Mouse (Mus musculus) left cerebral cortex, adult 11 months (tissue): ENCODE results near the gene Mylk.
A peak's percentile ranks its signal among the peaks of the same experiment; 100 is the strongest.

Experiments
- DNase-seq: peaks from one replicate; pipeline ENCODE4 v3.0.0; 2022; ENCODE audit warnings: low spot score

The Mylk gene

DNA sequence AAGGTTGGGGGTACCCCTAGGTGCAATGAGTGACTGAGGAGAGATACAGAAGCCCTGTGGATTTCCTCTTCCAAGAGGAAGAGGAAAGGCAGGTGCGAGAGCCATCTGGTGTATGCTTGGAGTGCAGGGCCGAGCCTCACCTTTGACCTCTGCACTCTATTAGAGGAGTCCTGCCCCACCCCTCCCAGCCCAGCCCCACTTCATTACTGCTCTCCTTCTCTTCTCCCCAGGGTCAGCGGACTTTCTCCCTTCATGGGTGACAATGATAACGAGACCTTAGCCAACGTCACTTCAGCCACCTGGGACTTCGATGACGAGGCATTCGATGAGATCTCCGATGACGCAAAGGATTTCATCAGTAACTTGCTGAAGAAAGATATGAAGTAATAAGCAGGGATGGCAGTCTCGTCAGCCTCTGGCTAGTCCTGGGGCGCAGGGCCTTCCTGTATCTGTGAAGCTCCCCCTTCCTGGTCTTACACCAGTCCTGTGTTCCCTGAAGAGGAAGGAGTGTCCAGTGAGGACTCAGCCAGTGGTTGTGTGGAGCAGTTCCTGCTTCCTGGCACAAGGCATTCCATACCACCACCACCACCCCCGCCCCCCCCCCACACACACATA lies 241.3 kb downstream of the Mylk start:
- DNase-seq: no peak

DNA sequence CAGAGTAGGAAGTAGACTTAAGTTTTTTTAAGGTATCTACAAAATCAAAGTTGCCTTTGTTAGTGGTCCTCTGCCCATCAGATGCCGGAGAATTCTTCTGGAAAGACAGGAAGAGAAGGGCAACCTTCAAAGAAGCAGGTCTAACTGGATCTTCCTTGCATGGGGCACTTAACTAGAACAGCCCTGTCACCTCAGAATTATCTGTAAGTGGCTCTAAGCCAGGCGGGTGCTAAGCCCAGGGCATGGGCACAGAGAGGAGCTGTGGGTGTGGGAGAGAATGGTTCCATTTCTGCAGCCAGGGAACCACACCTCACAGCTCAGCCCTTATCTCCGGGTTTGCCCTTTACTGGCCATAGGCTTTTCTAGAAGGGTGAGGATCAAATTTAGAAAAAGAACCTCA lies 246.4 kb downstream of the Mylk start:
- no peak for DNase-seq

- no peak for DNase-seq
Observed at GRCm38 (mm10) chr16:34992854-34993253, 247.8 kb downstream of the Mylk start.

- DNase-seq: no peak
Observed at GRCm38 (mm10) chr16:34993694-34994330, 248.8 kb downstream of the Mylk start.

- no peak for DNase-seq
Observed at GRCm38 (mm10) chr16:34994641-34995141, 249.7 kb downstream of the Mylk start.

GRCm38 (mm10) chr16:34996133-34996532 lies 251.1 kb downstream of the Mylk start:
- DNase-seq: peak; percentile 78

DNA sequence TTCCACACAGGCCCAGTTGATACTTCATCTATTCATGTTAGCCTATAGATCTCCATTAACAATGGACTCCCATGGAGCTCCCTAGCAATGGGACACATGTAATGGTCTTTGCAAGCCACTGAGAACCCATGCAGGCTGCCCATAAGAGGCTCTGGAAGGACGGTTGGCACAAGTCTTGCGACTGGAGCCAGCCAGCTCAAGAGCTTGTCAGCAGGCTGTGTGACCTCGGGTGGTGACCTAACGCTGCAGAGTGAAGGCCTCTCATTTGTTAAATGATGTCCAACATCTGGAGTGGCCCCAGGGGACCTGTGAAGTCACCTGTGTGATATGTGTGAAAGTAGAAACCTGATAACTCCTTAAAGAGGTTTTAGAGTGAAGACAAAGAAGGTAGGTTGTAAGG lies 252.0 kb downstream of the Mylk start:
- no peak for DNase-seq

GRCm38 (mm10) chr16:34997576-34997975 lies 252.6 kb downstream of the Mylk start:
- DNase-seq: no peak

GRCm38 (mm10) chr16:34999016-34999415 lies 254.0 kb downstream of the Mylk start:
- no peak for DNase-seq

DNA sequence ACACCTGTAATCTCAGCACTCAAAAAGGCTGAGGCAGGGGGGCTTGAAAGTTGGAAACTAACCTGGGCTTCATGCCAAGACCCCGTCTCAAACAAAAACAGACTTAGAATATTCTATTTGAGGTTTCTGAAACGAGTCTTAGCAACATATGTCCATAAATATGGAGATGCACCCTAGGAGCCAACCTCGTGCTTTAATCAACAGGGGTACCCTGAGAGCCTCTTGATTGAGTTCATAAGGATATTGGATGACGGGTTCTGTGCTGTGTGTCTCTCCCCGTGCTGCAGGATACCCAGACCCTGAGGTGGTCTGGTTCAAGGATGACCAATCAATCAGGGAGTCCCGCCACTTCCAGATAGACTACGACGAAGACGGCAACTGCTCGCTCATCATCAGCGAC lies 255.0 kb downstream of the Mylk start:
- DNase-seq: no peak

GRCm38 (mm10) chr16:35000923-35001560 lies 256.0 kb downstream of the Mylk start:
- no peak for DNase-seq

GRCm38 (mm10) chr16:35004356-35004755 lies 259.3 kb downstream of the Mylk start:
- DNase-seq: no peak

DNA sequence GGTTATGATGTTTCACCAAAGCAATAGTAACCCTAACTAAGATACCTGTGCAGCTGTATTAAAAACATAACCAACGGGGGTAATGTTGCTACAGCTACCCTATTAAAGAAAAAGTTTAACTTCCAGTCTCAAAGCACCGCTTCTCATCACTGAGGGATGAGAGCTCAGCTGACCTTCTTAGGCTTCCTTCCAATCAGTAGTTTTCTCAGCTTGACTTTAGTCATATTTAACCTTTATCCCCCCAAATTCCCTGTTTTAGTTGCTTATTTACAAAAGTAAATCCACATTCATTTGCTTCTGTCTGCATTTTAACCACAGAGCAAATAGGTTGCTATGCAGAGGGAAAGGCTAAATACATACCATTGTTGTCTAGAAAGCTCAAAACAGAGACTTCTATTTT lies 259.7 kb downstream of the Mylk start:
- no peak for DNase-seq

DNA sequence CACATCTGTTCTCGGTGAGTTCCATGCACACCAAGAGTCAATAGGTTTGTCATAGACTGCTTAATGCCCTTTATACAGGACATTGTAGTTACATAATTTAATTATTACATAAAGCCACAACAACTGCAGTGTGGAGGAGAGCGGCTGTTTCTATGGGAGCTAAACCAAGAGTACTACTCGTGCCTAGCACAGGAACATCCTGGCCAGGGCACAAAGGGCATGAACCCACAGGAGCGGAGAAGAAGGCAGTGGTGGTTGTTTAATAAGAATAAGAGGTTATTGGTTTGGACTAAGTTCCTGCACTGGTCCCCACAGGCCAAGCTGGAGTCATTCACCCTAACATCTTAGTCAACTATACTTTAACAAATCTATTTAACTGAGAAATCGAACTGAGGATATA lies 261.2 kb downstream of the Mylk start:
- no peak for DNase-seq

- DNase-seq: no peak
Observed at GRCm38 (mm10) chr16:35007361-35007760, 262.4 kb downstream of the Mylk start.

DNA sequence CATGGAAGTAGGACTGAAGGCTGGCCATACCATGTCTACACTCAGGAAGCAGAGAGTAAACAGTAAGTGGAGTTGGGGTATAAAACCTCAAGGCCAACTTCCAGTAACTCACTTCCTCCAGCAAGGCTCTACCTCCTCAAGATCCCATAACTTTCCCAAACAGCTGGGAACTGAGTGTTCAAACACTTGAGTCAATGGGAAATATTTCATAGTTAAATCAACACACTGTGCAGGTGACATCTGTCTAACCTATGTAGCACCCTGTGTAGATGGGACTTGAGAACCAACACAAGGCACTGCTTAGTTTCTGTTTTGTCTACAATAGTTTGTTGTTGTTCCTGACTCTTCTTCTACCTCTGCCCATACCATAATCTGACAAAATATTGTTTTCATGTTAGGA lies 263.4 kb downstream of the Mylk start:
- DNase-seq: no peak

DNA sequence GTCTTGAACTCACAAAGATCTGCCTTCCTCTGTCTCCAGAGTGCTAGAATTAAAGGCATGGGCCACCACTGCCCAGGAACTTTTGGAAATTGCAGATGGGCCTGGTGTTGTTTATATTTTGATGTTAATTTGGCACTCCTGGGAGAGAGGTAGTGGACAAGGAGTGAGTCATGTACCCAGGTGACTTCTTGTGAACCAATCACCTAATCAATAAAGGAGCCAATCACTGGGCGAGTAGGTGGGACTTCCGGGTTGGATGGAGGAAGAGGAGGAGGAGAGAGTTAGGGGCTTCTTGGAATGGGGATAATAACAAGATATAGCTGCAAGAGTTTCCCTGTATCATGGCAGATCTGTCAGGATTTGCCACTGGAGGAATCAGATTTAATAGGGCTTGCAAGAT lies 268.5 kb downstream of the Mylk start:
- DNase-seq: no peak

- DNase-seq: no peak
Observed at GRCm38 (mm10) chr16:35016491-35016890, 271.5 kb downstream of the Mylk start.

DNA sequence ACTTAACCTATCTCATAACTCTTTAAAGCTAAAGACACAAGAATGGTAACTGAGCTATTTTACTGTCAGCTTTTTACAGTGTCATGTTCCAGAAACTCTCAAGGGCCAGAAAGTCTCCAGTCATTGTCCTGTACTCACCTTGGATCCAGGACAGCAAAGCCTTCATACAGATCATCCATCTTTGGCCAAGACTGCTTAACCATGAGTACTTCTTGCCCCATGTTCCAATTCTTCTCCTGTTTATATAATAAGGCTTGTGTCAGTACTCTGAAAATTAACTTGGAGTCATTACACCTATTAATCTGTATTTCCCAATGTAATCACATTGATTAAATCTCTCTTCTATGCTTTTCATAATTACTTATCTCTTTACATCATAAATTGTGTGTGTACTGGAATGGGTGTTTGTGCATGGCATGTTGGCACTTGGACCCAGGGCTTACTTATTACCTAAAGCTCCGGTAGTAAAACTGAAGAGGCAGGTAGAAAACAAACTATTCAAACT lies 273.5 kb downstream of the Mylk start:
- DNase-seq: no peak

GRCm38 (mm10) chr16:35021903-35022241 lies 276.9 kb downstream of the Mylk start:
- DNase-seq: no peak

GRCm38 (mm10) chr16:35022242-35023137 lies 277.5 kb downstream of the Mylk start, which contains the start of gene Hacd2:
Hacd2 (plus strand) TSS chr16:35022428.
- DNase-seq: peak; percentile 90

DNA sequence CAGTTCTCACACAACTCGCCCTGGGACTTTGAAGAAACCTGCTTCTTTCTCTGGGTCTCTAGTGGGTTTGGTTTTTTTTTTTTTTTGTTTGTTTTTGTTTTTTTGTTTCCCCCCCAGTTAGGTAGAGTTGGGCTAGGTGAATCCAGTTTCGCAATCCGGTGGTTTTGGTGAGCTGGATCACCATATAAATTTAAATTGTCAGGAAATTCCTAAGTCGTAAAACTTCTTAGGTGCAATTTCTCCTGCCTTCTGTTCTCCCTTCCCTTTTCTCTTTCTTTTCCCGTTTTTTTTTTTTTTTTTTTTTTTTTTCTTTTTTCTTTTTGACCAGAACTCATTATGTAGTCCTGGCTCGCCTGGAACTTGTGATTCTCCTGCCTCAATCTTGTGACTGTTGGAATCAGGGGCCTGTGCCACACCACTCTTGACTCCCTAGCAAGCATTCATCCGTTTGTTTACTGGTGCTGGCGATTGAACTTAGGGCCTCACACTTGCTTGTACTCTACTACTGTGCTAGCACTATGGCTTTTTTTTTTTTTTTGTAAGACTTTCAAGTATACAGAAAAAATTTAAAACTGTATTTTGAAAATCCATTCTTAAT lies 278.2 kb downstream of the Mylk start:
- no peak for DNase-seq
